Mouse (Mus musculus) 416B (cell line): ENCODE data around the gene Nbas.

Experiments used
- DNase-seq: peaks from one replicate; pipeline ENCODE4 v3.0.0; 2011; ENCODE audit warnings: low read depth

The Nbas gene

GRCm38 (mm10) chr12:13539171-13539570, 270.2 kb downstream of the Nbas start:
- no peak for DNase-seq

DNA sequence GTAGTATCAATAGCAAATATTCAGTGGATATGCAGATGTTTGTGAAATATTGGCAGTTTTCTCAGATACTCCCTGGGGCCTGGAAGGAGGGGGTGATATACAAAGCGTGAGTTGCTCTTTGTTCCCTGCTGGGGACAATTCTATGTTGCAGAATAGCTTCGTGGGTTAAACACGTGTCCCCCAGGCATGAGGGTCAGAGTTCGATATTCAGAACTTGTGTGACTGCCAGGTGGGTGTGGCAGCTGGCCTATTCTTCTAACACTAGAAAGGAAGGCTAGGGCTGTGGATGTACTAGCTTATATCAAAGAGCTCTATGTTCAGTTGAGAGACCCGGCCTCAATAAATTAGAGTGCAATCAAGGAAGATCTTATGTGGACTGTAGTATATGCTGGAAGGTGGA, 274.9 kb downstream of the Nbas start:
- no peak for DNase-seq

GRCm38 (mm10) chr12:13563646-13564289, 294.8 kb downstream of the Nbas start:
- peak; percentile 71 for DNase-seq

DNA sequence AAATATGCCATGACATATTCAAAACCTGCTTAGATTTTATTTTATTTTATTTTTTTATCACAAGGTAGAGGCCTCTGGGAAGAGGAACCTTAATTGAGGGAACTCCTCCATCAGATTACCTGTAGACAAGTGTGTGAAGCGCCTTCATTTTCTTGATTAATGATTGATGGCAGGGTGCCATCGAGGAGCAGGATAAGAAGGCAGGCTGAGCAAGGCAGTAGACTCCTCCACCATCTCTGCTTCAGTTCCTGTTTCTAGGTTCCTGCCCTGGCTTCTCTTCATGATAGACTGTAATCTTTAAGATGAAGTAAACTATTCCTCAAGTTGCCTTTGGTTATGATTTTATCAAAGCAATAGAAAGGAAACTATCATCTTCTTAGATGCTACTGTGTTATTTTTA, 295.4 kb downstream of the Nbas start:
- no peak for DNase-seq

DNA sequence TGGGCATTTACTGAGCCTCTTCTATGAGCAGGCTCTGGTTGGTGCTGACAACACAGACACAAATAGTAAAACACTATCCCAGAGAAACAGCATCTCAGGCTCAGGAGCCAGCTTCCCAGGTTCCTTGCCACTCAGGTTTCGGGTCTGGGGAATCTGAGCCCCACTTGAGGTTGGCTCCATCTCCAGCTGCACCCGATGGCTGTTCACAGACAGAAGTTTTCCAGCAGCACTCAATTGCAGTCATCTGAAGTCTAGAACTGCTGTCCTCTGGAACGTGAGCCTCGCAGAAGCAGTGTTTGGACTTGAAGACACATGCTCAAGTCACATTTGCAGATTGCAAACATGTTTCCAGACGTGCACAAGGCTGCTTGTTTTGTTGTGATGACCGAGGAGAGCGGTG, 297.5 kb downstream of the Nbas start:
- no peak for DNase-seq

DNA sequence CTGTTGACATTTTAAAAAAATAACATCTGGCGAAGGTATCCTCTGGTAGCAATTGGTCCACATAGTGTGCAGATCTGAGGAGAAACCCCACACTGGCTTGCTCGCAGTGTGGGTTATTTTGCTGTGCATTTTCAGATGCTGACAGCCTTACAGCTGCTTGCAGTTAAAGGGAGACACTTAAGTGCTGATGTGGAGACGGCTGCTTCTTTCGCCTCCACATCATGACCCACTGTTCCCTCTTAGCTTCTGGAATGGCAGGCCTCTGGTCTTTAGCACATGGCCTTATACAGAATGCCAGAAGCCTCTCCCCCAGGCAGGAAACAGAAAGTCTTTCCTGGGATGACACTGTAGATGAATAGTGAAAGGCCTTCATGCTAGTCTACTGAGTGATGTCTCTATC, 306.2 kb downstream of the Nbas start:
- no peak for DNase-seq

- DNase-seq, result peak; percentile 71
Observed at GRCm38 (mm10) chr12:13575605-13576600, 307.0 kb downstream of the Nbas start.

- no peak for DNase-seq
Observed at GRCm38 (mm10) chr12:13576761-13577160, 307.8 kb downstream of the Nbas start.

DNA sequence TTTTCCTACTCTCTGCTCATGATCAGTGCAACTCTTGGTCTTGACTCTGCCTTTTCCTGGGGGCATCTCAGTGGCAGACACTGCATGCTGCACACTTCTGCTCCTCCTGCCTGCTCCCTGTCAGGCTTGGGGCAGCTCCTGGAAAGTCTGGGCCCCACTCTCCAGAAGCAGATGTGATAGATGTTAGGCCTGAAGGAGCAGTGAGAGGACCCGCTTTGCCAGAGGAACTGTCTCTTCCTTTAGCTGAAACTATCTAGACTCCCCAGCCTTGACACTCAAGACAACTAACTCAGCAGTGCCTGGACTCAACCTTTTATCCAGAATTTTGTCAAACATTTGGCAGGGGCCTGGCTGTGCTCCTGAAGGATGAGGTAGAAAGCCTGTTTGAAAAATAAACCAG, 311.9 kb downstream of the Nbas start:
- DNase-seq, result no peak

DNA sequence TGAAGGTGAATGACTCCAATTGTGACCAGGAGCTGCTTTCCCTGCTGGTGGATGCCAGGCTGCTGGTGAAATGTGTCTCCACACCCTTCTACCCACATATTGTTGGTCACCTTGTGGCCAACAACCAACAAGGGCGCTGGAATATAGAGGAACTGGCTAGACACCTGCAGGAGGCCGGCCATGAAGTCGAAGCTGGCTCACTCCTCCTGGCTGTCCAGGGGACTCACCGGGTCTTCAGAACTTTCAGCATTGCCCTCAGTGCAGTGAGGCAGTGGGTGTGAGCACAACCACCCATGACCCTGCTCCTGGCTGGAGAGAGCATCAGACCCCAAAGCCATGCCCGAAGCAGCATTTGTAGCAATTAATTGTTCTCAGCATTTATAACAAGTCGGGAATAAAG, 314.5 kb downstream of the Nbas start:
- DNase-seq, result no peak

DNA sequence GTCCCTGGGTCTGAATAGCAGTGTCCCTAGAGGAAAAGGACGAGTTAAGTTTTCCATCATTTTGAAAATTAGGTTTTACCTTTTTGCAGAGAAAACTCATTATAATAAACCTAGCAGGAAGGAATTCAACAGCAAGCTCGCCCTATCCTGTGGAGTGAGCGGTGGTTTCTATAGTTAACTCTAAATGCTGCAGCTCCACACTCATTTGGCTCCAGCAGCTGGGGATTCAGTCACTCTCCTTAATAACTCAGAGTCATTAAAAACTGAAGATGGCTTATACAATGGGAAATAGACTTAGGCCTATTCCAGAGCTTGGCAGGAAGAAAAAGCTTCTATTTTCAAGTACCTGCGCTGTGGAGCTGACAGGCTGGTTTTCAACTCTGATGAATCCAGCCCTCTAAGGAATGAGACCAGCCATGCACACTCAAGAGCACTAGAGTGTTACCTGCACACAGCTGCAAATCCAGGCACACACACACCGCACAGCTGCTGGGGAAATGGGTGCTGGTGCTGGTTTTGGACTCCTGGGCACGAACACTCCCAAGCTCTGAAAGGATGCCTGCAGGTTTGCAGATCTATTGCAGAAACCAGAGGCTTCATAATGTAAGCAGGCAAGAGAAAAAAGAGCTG, 316.7 kb downstream of the Nbas start:
- no peak for DNase-seq

DNA sequence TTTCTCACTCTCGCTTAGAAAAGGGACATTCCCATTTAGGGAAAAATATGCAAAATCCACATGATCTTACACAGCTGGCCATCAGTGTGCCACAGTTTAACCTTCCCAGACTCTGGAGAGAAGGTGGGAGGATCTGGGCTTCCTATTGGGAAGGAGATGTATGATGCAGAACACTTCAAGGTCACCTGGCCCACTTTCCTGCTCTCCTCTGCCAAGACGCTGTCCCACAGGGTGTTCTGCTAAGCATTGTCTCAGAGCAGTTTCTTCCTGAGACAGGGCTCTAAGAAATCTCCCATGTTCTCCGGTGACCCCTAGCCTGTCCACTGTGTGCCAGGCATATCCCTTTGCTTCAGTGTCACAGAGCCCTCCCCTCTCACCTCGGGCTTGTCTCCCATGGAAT, 318.7 kb downstream of the Nbas start:
- DNase-seq, result no peak

GRCm38 (mm10) chr12:13589021-13589420, 320.1 kb downstream of the Nbas start:
- no peak for DNase-seq

DNA sequence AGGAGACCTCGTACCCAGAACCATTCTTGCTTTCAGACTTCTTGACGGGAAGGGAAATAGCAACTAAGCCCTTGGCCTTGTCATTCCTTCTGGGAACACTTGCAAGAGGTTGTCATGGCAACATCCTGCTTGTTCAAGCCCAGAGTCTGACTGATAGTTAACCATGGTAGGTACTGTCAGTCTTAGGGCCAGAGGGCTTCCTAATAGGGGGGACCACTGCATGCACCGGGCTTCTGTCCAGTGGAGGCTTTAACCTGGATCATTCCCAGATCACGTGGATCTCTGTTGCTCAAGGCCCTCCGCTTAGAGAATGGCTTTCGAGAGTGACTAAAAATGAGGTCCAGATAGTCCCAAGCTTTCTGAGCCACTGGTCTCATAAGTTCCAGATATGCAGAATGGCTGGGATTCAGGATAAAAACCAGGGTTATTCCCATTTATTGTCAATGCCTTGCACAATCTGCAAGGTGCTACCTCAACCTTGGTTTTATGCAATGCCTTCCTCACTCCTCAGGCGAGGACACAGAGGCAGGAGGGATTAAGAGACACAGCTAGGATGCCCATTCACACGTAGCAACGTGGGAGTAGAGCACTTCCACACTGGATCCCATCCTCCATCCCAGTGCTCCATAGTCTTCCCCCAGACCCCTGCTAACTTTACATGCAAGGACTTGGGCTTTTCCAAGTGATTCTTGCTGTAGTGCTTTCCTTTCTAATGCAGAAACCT, 326.0 kb downstream of the Nbas start:
- no peak for DNase-seq

GRCm38 (mm10) chr12:13597026-13597425, 328.1 kb downstream of the Nbas start:
- DNase-seq, result no peak

GRCm38 (mm10) chr12:13598545-13598944, 329.6 kb downstream of the Nbas start:
- no peak for DNase-seq

GRCm38 (mm10) chr12:13602414-13602813, 333.5 kb downstream of the Nbas start:
- DNase-seq, result peak; percentile 47

GRCm38 (mm10) chr12:13607021-13607420, 338.1 kb downstream of the Nbas start:
- DNase-seq, result no peak

- no peak for DNase-seq
Observed at GRCm38 (mm10) chr12:13609027-13609426, 340.1 kb downstream of the Nbas start.

- no peak for DNase-seq
Observed at GRCm38 (mm10) chr12:13613041-13613440, 344.1 kb downstream of the Nbas start.

DNA sequence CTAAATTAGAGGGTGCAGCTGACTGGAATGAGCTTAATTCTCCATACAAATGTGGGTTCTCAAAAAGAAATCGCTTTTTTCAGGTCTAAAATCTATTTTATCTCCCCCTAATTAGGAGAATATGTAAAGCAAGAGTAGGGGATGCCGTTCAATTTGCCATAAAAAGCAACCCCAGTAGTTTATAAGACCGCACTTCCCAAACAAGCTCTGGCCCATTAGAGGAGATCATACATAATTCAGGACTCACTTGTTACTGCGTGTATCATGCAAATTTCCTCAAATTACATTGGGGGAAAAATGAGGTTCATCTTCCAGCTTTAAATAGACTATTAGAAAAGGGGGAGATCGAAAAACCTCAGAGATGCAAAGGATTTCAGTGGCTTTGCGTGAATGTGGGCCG, 346.7 kb downstream of the Nbas start:
- no peak for DNase-seq

DNA sequence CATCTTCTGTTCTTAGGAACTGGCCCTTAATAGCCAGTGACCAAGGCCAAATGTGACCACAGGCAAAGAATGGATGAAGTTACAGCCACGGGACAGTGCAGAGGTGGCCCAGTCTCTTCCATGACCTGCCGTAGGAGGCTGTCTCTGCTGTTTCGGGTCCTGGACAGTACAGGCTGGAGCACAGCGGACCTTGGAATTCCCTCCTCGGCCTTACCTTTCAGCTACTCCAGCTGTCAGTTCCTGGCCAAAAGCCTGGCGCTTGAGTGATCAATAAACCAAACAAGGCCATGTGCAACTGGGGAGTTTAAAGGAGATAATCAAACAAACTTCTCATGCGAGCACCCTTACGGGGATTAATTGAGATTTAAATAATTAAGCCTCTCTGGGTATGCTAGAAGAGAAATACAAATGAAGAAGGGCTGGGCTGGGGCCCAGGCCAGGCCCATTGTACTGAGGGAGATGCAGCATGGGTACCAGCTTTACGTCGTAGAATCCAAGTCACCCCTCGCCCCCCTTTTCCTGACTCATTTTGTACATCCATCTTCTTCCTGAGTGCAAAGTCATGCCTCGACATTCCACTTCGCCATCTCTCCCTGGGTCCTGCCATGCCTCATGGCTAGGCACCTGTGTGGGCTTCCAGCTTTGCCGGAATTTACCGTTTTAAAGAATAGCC, 353.4 kb downstream of the Nbas start:
- DNase-seq, result no peak
